Mouse (Mus musculus): ENCODE measurements around the gene Ppp1r14c.

DNA sequence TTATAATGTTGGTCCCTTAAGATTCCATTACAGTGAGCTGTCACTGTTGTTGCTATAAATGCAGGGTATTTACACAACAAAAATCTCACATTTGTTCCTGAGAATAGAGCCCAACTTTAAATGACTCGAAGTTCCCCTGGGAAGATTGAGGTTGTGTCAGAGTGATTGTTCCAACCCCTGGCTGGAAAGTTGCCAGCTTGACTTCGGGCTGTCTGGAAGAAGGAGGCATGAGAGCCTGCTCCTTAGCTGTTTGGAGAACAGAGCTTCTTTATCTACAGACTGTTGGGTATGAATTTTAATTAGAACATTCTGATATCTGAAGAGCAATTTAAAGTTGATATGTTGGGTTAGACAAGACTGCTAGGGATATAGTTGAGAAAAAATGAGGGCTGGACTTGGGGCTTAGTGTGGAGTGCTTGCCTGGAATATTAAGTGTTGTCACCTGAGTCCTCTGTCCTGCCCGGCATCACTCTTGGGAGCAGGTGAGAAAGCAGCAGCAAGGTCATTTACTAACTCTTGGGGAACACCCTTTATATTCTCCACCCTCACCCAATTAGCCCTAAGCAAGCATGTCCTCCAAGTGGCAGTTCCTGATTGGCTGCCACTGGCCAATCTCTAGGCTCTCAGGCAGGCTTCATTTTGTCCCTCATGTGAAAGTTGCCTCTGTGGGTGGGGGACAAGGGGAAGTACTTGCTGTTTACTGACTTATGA, 62.0 kb downstream of the Ppp1r14c start:
- TF ChIP-seq POLR2A (IDR thresholded peaks at IDR 0.05; ENCODE audit: extremely low read depth, insufficient read depth, low read length) (no peak), CTCF (IDR thresholded peaks at IDR 0.05; ENCODE audit: low read depth, low read length) (no peak)

All from liver, adult 2 months (tissue).